Mouse (Mus musculus) CH12.LX (cell line): ENCODE data around the gene Spag4. TPM values are rescaled to one million over a fixed set of nuclear protein-coding genes. Genes with fewer than 3 reads are reported as not detected.
A peak's percentile ranks its signal among the peaks of the same experiment; 100 is the strongest.

ENCODE experiments used
- DNase-seq: peaks from one replicate; pipeline ENCODE4 v3.0.0-alpha.2; 2013; ENCODE audit errors: extremely low read depth
- H3K27ac ChIP-seq: 2 replicates; pipeline ENCODE4 v1.5.1; 2012; ENCODE audit warnings: low read depth, mild to moderate bottlenecking, control low read depth, moderate library complexity; ENCODE audit not compliant: insufficient read depth
- H3K27me3 ChIP-seq: replicated peaks from 2 replicates; pipeline ENCODE3; 2012; ENCODE audit warnings: inconsistent platforms
- H3K36me3 ChIP-seq, 2 experiments: replicated peaks in 1 of 2; 2 replicates each; pipeline versions ENCODE3 to v1.6.1; 2012; ENCODE audit warnings: inconsistent platforms in 1 of 2, low read length in 1 of 2, mild to moderate bottlenecking in 1 of 2, mixed read lengths in 1 of 2, moderate library complexity in 1 of 2; ENCODE audit not compliant: control insufficient read depth in 1 of 2, insufficient read depth in 1 of 2
- H3K4me1 ChIP-seq, 2 experiments: 2 replicates each; pipeline ENCODE4 v1.6.1; 2012; ENCODE audit warnings: inconsistent platforms in 1 of 2, moderate library complexity in 1 of 2; ENCODE audit not compliant: insufficient read depth in 2 of 2, control insufficient read depth in 1 of 2
- H3K4me2 ChIP-seq: 2 replicates; pipeline ENCODE4 v1.6.1; 2012; ENCODE audit warnings: low read depth, mild to moderate bottlenecking, control low read depth; ENCODE audit not compliant: poor library complexity, insufficient read depth, severe bottlenecking
- H3K4me3 ChIP-seq, 3 experiments: fragments of 150-350 bp in 1 of 3; sonication (generic) in 1 of 3; replicated peaks in 1 of 3; 2 replicates each; pipeline versions ENCODE3 to v1.5.1; 2011 to 2012; ENCODE audit warnings: low read depth in 2 of 3, low read length in 2 of 3, mild to moderate bottlenecking in 2 of 3, moderate library complexity in 2 of 3, control low read depth in 1 of 3, improper control_type of control experiment in 1 of 3, inconsistent platforms in 1 of 3, mixed read lengths in 1 of 3; ENCODE audit not compliant: poor library complexity in 1 of 3
- H3K79me2 ChIP-seq: replicated peaks from 2 replicates; pipeline ENCODE4 v1.6.1; 2012; ENCODE audit warnings: mild to moderate bottlenecking, moderate library complexity; ENCODE audit not compliant: control insufficient read depth, poor library complexity, insufficient read depth, severe bottlenecking; ENCODE audit errors: extremely low read depth
- H3K9ac ChIP-seq: 2 replicates; pipeline ENCODE4 v1.6.1; 2012; ENCODE audit warnings: low read depth, mild to moderate bottlenecking, control low read depth, moderate library complexity; ENCODE audit not compliant: insufficient read depth
- H3K9me3 ChIP-seq: replicated peaks from 2 replicates; pipeline ENCODE3; 2012; ENCODE audit warnings: low read length, inconsistent platforms, mixed read lengths
- CHD2 ChIP-seq: IDR thresholded peaks from 2 replicates; pipeline ENCODE4 v1.6.1; 2011; ENCODE audit warnings: low read length, improper control_type of control experiment
- IRF4 ChIP-seq: IDR thresholded peaks from 2 replicates; pipeline ENCODE4 v1.6.1; 2014; ENCODE audit warnings: low read depth, mild to moderate bottlenecking, inconsistent platforms, low read length, improper control_type of control experiment
- JUN ChIP-seq: IDR thresholded peaks from 2 replicates; pipeline ENCODE4 v1.6.1; 2011; ENCODE audit warnings: low read depth, mild to moderate bottlenecking, low read length, improper control_type of control experiment, moderate library complexity; ENCODE audit not compliant: insufficient read depth
- JUND ChIP-seq: conservative IDR thresholded peaks from 2 replicates; pipeline ENCODE4 v1.6.1; 2011; ENCODE audit warnings: low read depth, low read length, improper control_type of control experiment
- KAT2A ChIP-seq: IDR thresholded peaks from 2 replicates; pipeline ENCODE4 v1.6.1; 2012; ENCODE audit warnings: low read length, improper control_type of control experiment, inconsistent platforms; ENCODE audit not compliant: insufficient replicate concordance
- MAZ ChIP-seq: IDR thresholded peaks from 2 replicates; pipeline ENCODE4 v1.6.1; 2012; ENCODE audit warnings: low read depth, mild to moderate bottlenecking, inconsistent platforms, low read length, improper control_type of control experiment, moderate library complexity
- MXI1 ChIP-seq: IDR thresholded peaks from 2 replicates; pipeline ENCODE4 v1.6.1; 2011; ENCODE audit warnings: mild to moderate bottlenecking, low read depth, low read length, improper control_type of control experiment
- NELFE ChIP-seq: IDR thresholded peaks from 2 replicates; pipeline ENCODE4 v1.6.1; 2011; ENCODE audit warnings: low read depth, low read length, improper control_type of control experiment
- NRF1 ChIP-seq: IDR thresholded peaks from 2 replicates; pipeline ENCODE4 v1.6.1; 2014; ENCODE audit warnings: low read depth, mild to moderate bottlenecking, inconsistent platforms, low read length, improper control_type of control experiment, moderate library complexity
- PAX5 ChIP-seq: IDR thresholded peaks from 2 replicates; pipeline ENCODE4 v1.6.1; 2012; ENCODE audit warnings: low read length, inconsistent platforms, mixed read lengths
- POLR2A ChIP-seq: IDR thresholded peaks from 2 replicates; pipeline ENCODE4 v1.6.1; 2011; ENCODE audit warnings: low read depth, mild to moderate bottlenecking, improper control_type of control experiment, low read length
- POLR2AphosphoS2 ChIP-seq: IDR thresholded peaks from 2 replicates; pipeline ENCODE4 v1.6.1; 2011; ENCODE audit warnings: low read depth, low read length, improper control_type of control experiment
- RAD21 ChIP-seq: IDR thresholded peaks from 2 replicates; pipeline ENCODE4 v1.6.1; 2011; ENCODE audit warnings: low read depth, mild to moderate bottlenecking, low read length, improper control_type of control experiment, moderate library complexity
- RCOR1 ChIP-seq: conservative IDR thresholded peaks from 2 replicates; pipeline ENCODE4 v1.6.1; 2012; ENCODE audit warnings: low read depth, mild to moderate bottlenecking, inconsistent platforms, low read length, improper control_type of control experiment
- TBP ChIP-seq: conservative IDR thresholded peaks from 2 replicates; pipeline ENCODE4 v1.6.1; 2011; ENCODE audit warnings: low read depth, low read length, improper control_type of control experiment
- ZC3H11A ChIP-seq: IDR thresholded peaks from 2 replicates; pipeline ENCODE4 v1.6.1; 2012; ENCODE audit warnings: low read depth, mild to moderate bottlenecking, inconsistent platforms, low read length, improper control_type of control experiment
- ZMIZ1 ChIP-seq: IDR thresholded peaks from 2 replicates; pipeline ENCODE4 v1.6.1; 2012; ENCODE audit warnings: low read depth, mild to moderate bottlenecking, inconsistent platforms, low read length, improper control_type of control experiment
- ZNF384 ChIP-seq: IDR thresholded peaks from 2 replicates; pipeline ENCODE4 v1.6.1; 2012; ENCODE audit warnings: low read depth, low read length, improper control_type of control experiment, inconsistent platforms
- dilution Hi-C: fragments of 300-500 bp; cut with MboI; formaldehyde crosslinking; loops from 2 replicates; pipeline ENCODE4 v1.14.3; 2020; ENCODE audit warnings: low sequenced_read_pairs; ENCODE audit not compliant: extremely low pct_unique_long_range_greater_than_20kb, extremely low pct_ligation_motif_present
- in situ Hi-C: fragments of 300-500 bp; cut with MboI; formaldehyde crosslinking; loops from 3 replicates; pipeline ENCODE4 v1.14.3; 2019; ENCODE audit warnings: low sequenced_read_pairs, low pct_ligation_motif_present, low pct_unique_long_range_greater_than_20kb, mixed read lengths
- polyA plus RNA-seq: library from polyadenylated mRNA; unstranded; fragments of >175 nt; gene quantifications from 2 replicates; pipeline ENCODE4 v1.2.1, GENCODE M21; 2012; ENCODE audit warnings: low read depth; ENCODE audit not compliant: insufficient read length
- total RNA-seq, 2 experiments: library from RNA; depleted of rRNA; stranded (reverse); fragments of 300-350 nt in 1 of 2; fragments of >200 nt in 1 of 2; gene quantifications; 2 replicates each; pipeline ENCODE4 v1.2.3; 2012 to 2014

Gene Spag4
- total and polyA plus RNA-seq, 3 experiments, result 2.2 to 3.6 (median 2.6) TPM

GRCm38 (mm10) chr2:156089799-156090198 is 24.8 kb downstream of the Spag4 start:
- dilution Hi-C loops (no loop called here), in situ Hi-C loops (no loop called here)
- H3K4me3 ChIP-seq, result no peak overlapping the region
- TF ChIP-seq PAX5, result no peak
- no peak for TF ChIP-seq RCOR1
- TF ChIP-seq MXI1, result no peak
- TF ChIP-seq NELFE, result no peak
- peak; percentile 35; the same call in 1 of the 2 replicates for TF ChIP-seq JUND
- TF ChIP-seq TBP, result no peak
- no peak for TF ChIP-seq ZNF384
- no peak for TF ChIP-seq ZC3H11A
- no peak for TF ChIP-seq CHD2
- TF ChIP-seq MAZ, result no peak
- 0 out of 2 replicates have a peak, but pooled peaks have one; percentile 18 for TF ChIP-seq JUN
- TF ChIP-seq IRF4, result no peak; the same call in 1 of the 2 replicates
- TF ChIP-seq POLR2A, result no peak
- no peak for TF ChIP-seq ZMIZ1
- TF ChIP-seq KAT2A, result no peak
- no peak for TF ChIP-seq RAD21
- H3K9ac ChIP-seq, result no peak overlapping the region
- peaks cover 6 to 48% of the 10 kb centered on the region in 2 experiments for H3K36me3 ChIP-seq
- H3K79me2 ChIP-seq, result peaks cover 1% of the 10 kb centered on the region; the same call in 1 of the 2 replicates
- peaks cover 4 to 8% of the 10 kb centered on the region in 2 experiments; a peak in 2 of 4 replicates for H3K4me1 ChIP-seq
- H3K9me3 ChIP-seq, result no peaks in the 10 kb centered on the region
- DNase-seq, result no peak
- H3K27ac ChIP-seq, result no peak overlapping the region
- no peaks in the 10 kb centered on the region for H3K27me3 ChIP-seq
- H3K4me2 ChIP-seq, result no peak overlapping the region

- no peak overlapping the region for H3K27ac ChIP-seq
- no peak overlapping the region for H3K4me2 ChIP-seq
- no peaks in the 10 kb centered on the region for H3K9me3 ChIP-seq
- no peak overlapping the region for H3K4me3 ChIP-seq
- in situ Hi-C loops, result no loop called here
- H3K4me1 ChIP-seq, result peaks cover 4 to 8% of the 10 kb centered on the region in 2 experiments; a peak in 2 of 4 replicates
- H3K36me3 ChIP-seq, result peaks cover 20 to 67% of the 10 kb centered on the region in 2 experiments
- no peak for TF ChIP-seq NRF1
- TF ChIP-seq POLR2AphosphoS2, result peak; percentile 46; the same call in 1 of the 2 replicates
- dilution Hi-C loops, result no loop called here
- no peaks in the 10 kb centered on the region for H3K27me3 ChIP-seq
- peaks cover 3% of the 10 kb centered on the region; the same call in 1 of the 2 replicates for H3K79me2 ChIP-seq
- no peak for DNase-seq
- no peak overlapping the region for H3K9ac ChIP-seq
Measured at GRCm38 (mm10) chr2:156091926-156092325, 27.0 kb downstream of the Spag4 start.
